Mouse (Mus musculus): ENCODE measurements around the gene Gatad2a.
"Not testable (repeated sequence)": the region's sequence is repeated elsewhere in the genome, so short reads cannot be mapped to it uniquely, and the experiment has no call there.

Gene Gatad2a

GRCm38 (mm10) chr8:69995422-69995775, 785 bp downstream of the Gatad2a start:
- no peak for DNase-seq (ENCODE audit: low read depth)

GRCm38 (mm10) chr8:69988936-69989335, 7.2 kb downstream of the Gatad2a start:
- DNase-seq (ENCODE audit: low read depth), result not testable (repeated sequence)

- DNase-seq (ENCODE audit: low read depth), result no peak
Observed at GRCm38 (mm10) chr8:69987744-69988143, 8.4 kb downstream of the Gatad2a start.

GRCm38 (mm10) chr8:69984876-69985553, 11.2 kb downstream of the Gatad2a start:
- no peak for DNase-seq (ENCODE audit: low read depth)

GRCm38 (mm10) chr8:69978456-69978855, 17.7 kb downstream of the Gatad2a start:
- DNase-seq (ENCODE audit: low read depth), result no peak

GRCm38 (mm10) chr8:69974806-69975205, 21.4 kb downstream of the Gatad2a start:
- no peak for DNase-seq (ENCODE audit: low read depth)

GRCm38 (mm10) chr8:69974194-69974614, 22.0 kb downstream of the Gatad2a start:
- peak; percentile 93 for DNase-seq (ENCODE audit: low read depth)

GRCm38 (mm10) chr8:69973442-69974161, 22.6 kb downstream of the Gatad2a start:
- no peak for DNase-seq (ENCODE audit: low read depth)

- no peak for DNase-seq (ENCODE audit: low read depth)
Observed at GRCm38 (mm10) chr8:69973063-69973441, 23.1 kb downstream of the Gatad2a start.

- no peak for DNase-seq (ENCODE audit: low read depth)
Observed at GRCm38 (mm10) chr8:69970880-69971279, 25.3 kb downstream of the Gatad2a start.

GRCm38 (mm10) chr8:69967291-69967933, 28.8 kb downstream of the Gatad2a start:
- no peak for DNase-seq (ENCODE audit: low read depth)

GRCm38 (mm10) chr8:69959241-69959640, 36.9 kb downstream of the Gatad2a start:
- no peak for DNase-seq (ENCODE audit: low read depth)

- no peak for DNase-seq (ENCODE audit: low read depth)
Observed at GRCm38 (mm10) chr8:69957879-69958278, 38.3 kb downstream of the Gatad2a start.

GRCm38 (mm10) chr8:69957419-69957818, 38.8 kb downstream of the Gatad2a start:
- no peak for DNase-seq (ENCODE audit: low read depth)

- DNase-seq (ENCODE audit: low read depth), result no peak
Observed at GRCm38 (mm10) chr8:69956651-69957050, 39.5 kb downstream of the Gatad2a start.

GRCm38 (mm10) chr8:69954642-69955041, 41.5 kb downstream of the Gatad2a start:
- DNase-seq (ENCODE audit: low read depth), result no peak

GRCm38 (mm10) chr8:69954213-69954612, 42.0 kb downstream of the Gatad2a start:
- no peak for DNase-seq (ENCODE audit: low read depth)

- no peak for DNase-seq (ENCODE audit: low read depth)
Observed at GRCm38 (mm10) chr8:69950300-69950699, 45.9 kb downstream of the Gatad2a start.

- not testable (repeated sequence) for DNase-seq (ENCODE audit: low read depth)
Observed at GRCm38 (mm10) chr8:69942495-69942894, 53.7 kb downstream of the Gatad2a start.

GRCm38 (mm10) chr8:69940386-69940785, 55.8 kb downstream of the Gatad2a start:
- no peak for DNase-seq (ENCODE audit: low read depth)

GRCm38 (mm10) chr8:69939633-69940032, 56.6 kb downstream of the Gatad2a start:
- DNase-seq (ENCODE audit: low read depth), result no peak

GRCm38 (mm10) chr8:69938245-69938982, 57.8 kb downstream of the Gatad2a start:
- DNase-seq (ENCODE audit: low read depth), result no peak

Data from c-Kit-positive CD71-positive TER-119-negative erythroid progenitor cells, embryonic 14.5 days (primary cell).